Mouse (Mus musculus) liver (tissue): Measurements from ENCODE around the gene Ikzf2.

ENCODE experiments used
- DNase-seq: peaks from one replicate; pipeline ENCODE4 v3.0.0-alpha.2; 2020; ENCODE audit warnings: mixed read lengths

Ikzf2 gene

GRCm38 (mm10) chr1:69687076-69687991 is at the start of gene Ikzf2:
Ikzf2 (minus strand) TSS chr1:69687245.
- DNase-seq: peak; percentile 73

- no peak for DNase-seq
These were observed 42.7 kb upstream of the Ikzf2 start for GRCm38 (mm10) chr1:69729729-69730128.

GRCm38 (mm10) chr1:69729031-69729679 is 42.1 kb upstream of the Ikzf2 start:
- DNase-seq: no peak

GRCm38 (mm10) chr1:69727968-69728367 is 40.9 kb upstream of the Ikzf2 start:
- no peak for DNase-seq

GRCm38 (mm10) chr1:69717107-69717506 is 30.1 kb upstream of the Ikzf2 start:
- no peak for DNase-seq

- DNase-seq: no peak
These were observed 21.5 kb upstream of the Ikzf2 start for GRCm38 (mm10) chr1:69708571-69708970.

- no peak for DNase-seq
These were observed 16.6 kb upstream of the Ikzf2 start for GRCm38 (mm10) chr1:69703506-69704156.

- DNase-seq: no peak
These were observed 4.9 kb upstream of the Ikzf2 start for GRCm38 (mm10) chr1:69691946-69692345.

GRCm38 (mm10) chr1:69688961-69689360 is 1.9 kb upstream of the Ikzf2 start:
- peak; percentile 54 for DNase-seq

- no peak for DNase-seq
These were observed 1.1 kb upstream of the Ikzf2 start for GRCm38 (mm10) chr1:69688118-69688517.

- no peak for DNase-seq
These were observed 337 bp downstream of the Ikzf2 start for GRCm38 (mm10) chr1:69686741-69687075.

- DNase-seq: no peak
These were observed 1.1 kb downstream of the Ikzf2 start for GRCm38 (mm10) chr1:69685890-69686490.

GRCm38 (mm10) chr1:69685049-69685889 is 1.8 kb downstream of the Ikzf2 start:
- no peak for DNase-seq

- no peak for DNase-seq
These were observed 2.6 kb downstream of the Ikzf2 start for GRCm38 (mm10) chr1:69684280-69685040.

- DNase-seq: no peak
These were observed 3.2 kb downstream of the Ikzf2 start for GRCm38 (mm10) chr1:69683851-69684250.

- no peak for DNase-seq
These were observed 4.0 kb downstream of the Ikzf2 start for GRCm38 (mm10) chr1:69683058-69683457.

- DNase-seq: no peak
These were observed 4.8 kb downstream of the Ikzf2 start for GRCm38 (mm10) chr1:69682261-69682660.

- DNase-seq: no peak
These were observed 6.0 kb downstream of the Ikzf2 start for GRCm38 (mm10) chr1:69681003-69681402.

GRCm38 (mm10) chr1:69680501-69680900 is 6.5 kb downstream of the Ikzf2 start:
- no peak for DNase-seq

GRCm38 (mm10) chr1:69669897-69670404 is 17.1 kb downstream of the Ikzf2 start:
- DNase-seq: no peak

GRCm38 (mm10) chr1:69667456-69667855 is 19.6 kb downstream of the Ikzf2 start:
- DNase-seq: no peak
